Mouse (Mus musculus) megakaryocyte-erythroid progenitor cell, adult 5-6 weeks (primary cell): ENCODE measurements around the gene St6gal1. TPM values are rescaled to one million over a fixed set of nuclear protein-coding genes. Genes with fewer than 3 reads are reported as not detected.

Source experiments
- ATAC-seq: replicated peaks from 2 replicates; pipeline ENCODE4 v1.8.0; 2016; ENCODE audit warnings: mild to moderate bottlenecking, inconsistent platforms; ENCODE audit not compliant: severe bottlenecking, poor library complexity, low FRiP score, low TSS enrichment
- total RNA-seq, 2 experiments: library from RNA; stranded (forward) in 1 of 2; stranded (reverse) in 1 of 2; fragments of 200-1000, 215-1000 nt in 1 of 2; fragments of >200 nt in 1 of 2; fragmentation: Nextera tagmentation in 1 of 2; gene quantifications; 2 replicates each; pipeline ENCODE4 v1.2.3; 2014 to 2017

The St6gal1 gene
- total RNA-seq, 2 experiments from 2014 or later: 5.0 TPM; not detected in 1

DNA sequence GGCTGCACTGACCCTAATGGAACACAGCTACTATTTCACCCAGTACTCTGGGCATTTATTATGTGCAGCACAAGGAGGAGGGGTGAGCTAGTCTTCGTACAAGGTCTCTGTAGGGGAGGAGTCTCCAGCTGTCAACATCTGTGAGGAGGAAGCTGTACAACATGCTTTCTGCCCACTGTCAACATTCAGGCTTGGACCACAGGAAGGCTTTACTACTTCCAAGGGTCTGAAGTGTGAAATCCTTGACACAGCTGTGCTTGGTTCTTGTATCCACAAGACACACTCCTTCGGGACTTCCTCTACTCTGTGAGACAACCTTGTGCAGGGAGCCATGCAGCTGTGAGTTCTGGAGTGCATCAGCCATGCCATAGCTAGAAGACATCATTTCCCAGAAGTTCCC, 147.8 kb downstream of the St6gal1 start:
- no peak for ATAC-seq

DNA sequence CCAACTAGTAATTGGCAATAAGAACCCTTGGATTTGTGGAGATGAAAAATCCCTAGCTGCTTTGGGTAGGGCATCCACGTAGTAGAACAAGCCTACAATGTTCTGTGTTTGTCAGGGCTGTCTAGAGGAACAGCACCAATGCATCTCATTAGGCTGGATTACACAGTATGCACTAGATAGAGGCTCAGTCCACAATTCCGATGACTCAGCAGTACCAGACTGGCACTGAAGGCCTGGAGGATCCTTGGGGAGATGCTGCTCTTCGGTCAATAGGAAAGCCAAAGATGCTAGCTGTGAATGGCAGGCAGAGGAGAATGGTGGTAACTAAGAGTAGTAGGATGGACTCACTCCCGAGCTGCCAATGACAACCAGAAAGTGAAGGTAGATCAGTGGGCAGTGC, 149.5 kb downstream of the St6gal1 start:
- ATAC-seq: no peak

DNA sequence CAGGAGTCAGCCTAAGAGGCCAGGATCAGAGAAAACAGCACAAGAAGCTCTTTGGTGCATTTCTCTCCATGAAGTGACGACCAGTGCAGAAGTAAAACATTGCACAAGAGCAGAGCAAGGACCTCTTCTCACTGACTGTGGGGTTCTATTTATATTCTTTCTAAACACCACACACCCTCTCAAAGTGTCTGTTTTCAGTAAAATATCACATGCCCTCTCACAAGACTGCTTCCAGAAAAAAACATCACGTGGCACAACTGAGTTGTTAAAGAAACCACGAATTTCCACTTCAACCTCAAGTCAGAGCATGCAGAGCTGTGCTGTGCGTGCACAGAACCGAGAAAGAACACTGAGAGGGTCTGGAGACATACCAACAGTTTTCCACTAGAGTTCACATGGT, 150.4 kb downstream of the St6gal1 start:
- ATAC-seq: no peak

DNA sequence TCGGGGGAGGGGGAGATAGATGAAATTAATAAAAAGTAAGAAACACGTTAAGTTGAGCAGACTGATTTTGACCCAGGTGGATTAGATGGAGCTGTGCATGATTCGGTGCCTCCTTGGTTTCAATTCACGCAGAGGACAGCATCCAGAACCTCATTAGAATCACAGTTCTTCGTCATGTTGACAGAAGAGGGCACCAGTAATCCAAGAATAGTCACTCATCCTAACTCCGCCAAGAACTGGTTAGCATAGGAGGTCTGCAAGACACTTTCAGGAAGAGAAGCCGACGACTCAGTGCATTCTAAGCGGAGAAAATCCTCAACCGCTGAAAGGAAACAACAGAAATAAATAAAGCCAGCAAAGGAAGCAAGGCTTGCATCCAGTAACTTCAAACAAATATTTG, 151.6 kb downstream of the St6gal1 start:
- no peak for ATAC-seq

DNA sequence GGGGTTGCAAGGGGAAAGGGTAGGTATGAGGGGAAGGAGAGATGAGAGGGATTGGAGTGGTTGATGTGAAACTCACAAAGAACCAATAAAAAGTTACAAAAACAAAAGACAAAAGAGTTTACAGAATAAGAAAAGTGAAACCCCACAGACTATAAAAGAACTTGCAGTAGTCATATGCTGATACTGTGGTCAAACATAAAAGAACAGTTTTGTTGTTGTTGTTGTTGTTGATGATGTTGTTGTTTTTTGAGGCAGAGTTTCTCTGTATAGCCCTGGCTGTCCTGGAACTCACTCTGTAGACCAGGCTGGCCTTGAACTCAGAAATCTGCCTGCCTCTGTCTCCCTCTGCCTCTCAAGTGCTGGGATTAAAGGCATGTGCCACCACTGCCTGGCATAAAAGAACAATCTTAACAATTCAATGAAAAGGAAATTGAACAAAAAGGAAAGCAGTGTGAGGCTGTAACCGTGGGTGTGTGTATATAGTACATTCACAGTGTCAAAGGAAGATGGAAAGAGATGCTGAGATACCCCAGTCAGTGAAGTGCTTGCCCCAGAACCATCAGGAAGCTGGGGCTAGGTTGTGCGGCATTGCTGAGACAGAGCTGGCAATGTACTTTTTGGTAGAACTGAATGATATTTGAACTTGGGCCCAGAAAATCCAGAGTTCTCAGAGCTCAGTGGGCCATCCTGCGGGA, 155.1 kb downstream of the St6gal1 start:
- no peak for ATAC-seq

DNA sequence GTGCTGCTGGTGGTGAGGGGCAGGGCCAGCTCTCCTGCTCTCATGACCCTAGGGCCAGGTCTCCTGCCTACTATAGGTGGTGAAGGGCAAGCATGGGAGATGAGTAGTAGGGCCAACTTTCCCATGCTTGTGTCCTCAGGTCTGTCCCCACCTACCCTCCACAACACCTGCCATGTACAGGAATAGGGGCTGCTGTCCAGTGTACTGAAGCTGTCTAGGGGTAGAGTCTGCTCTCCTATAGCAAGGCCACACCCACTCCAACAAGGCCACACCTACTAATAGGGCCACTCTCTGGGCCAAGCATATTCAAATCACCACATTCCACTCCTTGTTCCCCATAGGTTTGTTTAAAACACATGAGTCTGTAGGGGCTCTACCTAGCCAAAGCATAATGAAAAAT, 159.8 kb downstream of the St6gal1 start:
- ATAC-seq: no peak

DNA sequence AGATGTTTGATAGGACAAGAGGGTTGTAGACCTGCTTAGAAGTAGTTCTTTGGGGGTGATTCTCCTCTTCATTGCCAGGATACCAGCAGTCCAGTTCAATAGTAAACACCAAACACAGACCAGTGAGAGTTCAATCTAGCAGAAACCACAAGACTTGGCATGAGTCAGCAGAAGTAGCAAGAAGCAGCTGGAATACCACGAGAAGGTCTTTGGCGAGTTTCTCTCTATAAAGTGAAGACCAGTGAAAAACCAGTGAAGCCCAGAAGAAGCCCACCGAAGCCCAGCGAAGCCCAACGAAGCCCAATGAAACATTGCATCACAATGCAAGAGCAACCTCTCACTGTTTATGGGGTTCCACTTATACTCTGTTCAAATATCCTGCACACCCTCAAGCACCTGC, 173.4 kb downstream of the St6gal1 start:
- no peak for ATAC-seq

DNA sequence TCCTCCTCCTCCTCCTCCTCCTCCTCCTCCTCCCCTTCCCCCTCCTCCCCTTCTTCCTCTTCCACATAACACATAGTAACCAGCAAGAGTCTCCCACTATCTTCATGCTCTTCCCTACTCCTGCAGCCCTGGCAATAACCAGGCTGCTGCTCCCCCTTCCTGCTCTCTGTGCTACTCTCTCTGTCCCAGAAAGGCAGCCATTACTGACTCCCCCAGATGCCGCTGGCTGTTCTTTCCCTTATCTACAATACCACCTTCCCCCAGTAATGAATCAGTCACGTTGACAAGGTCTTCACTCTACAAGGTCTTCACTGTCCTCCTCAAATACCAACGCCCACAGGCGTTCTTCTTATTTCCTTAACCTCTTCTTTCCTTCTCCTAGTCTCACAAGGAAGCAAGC, 176.9 kb downstream of the St6gal1 start:
- ATAC-seq: peak; percentile 82

DNA sequence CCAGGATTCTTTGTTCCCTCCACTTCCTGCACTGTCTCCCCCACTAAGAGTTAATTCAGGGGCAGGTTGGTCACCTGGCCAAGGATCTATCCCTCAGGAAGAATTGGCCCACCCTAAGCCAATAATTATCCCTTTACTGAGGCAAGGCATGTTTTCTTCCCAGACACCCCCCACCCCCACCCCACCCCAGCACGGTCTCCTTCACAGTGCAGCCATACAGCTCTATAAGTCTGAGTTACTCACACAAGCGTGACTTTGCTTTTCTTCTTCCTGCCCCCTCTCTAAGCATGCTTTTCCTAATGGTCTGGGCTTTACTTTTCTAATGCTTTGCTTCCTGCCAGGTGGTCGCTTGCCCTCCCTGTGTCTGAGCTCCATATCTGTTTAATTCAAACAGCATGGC, 177.4 kb downstream of the St6gal1 start:
- ATAC-seq: no peak

DNA sequence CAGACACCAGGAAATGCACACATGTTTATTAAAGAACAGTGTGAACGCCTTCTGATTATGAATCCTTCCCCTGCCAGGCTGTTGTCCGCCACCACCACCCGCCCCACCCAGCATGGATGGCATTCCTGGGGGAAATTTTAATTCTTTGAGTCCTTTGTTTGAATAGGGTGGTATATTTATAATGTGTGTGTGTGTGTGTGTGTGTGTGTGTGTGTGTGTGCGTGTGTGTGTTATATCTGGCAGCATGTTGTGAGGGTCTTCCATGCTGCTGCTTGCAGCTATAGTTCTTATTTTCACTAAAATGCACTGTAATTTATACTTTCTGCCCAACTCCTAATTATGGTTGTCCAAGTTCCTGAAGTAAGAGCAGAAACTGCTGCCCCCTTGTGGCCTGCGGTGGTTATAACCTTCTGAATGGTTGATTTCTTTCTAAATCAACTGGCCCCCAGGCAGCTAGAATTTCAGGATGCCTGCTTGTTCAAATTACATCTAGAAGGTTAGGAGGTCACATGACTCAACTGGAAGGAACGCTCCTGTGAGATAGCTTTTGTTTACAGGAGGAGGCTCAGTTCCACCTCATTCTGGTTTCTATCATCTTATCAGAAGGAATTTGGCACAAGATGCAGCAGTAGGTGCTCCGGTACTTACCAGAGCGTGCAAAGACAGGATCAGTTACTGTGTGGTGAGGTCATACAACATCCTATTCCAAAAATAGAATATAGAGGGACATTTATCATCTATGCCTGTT, 178.6 kb downstream of the St6gal1 start:
- peak; percentile 66; the same call in 1 of the 2 replicates for ATAC-seq

Other genes with a start within 250 kb of the St6gal1 start
- gene Kng2, start 195.3 kb upstream of the St6gal1 start, total RNA-seq (2014; fragmentation: Nextera tagmentation): not detected in 2 replicates
- not detected in 2 replicates for gene Kng2, start 195.3 kb upstream of the St6gal1 start, total RNA-seq (2017)
- gene Kng1, start 166.9 kb upstream of the St6gal1 start, total RNA-seq (2014; fragmentation: Nextera tagmentation): not detected in 2 replicates
- gene Kng1, start 166.9 kb upstream of the St6gal1 start, total RNA-seq (2017): not detected in 2 replicates
- gene Eif4a2, start 117.3 kb upstream of the St6gal1 start, total RNA-seq (2014; fragmentation: Nextera tagmentation): 524 and 587 TPM in 2 replicates
- gene Eif4a2, start 117.3 kb upstream of the St6gal1 start, total RNA-seq (2017): 925 and 1,082 TPM in 2 replicates
- gene Rfc4, start 97.0 kb upstream of the St6gal1 start, total RNA-seq (2014; fragmentation: Nextera tagmentation): 216 and 230 TPM in 2 replicates
- gene Rfc4, start 97.0 kb upstream of the St6gal1 start, total RNA-seq (2017): 106 and 142 TPM in 2 replicates
- gene Adipoq, start 78.2 kb upstream of the St6gal1 start, total RNA-seq (2014; fragmentation: Nextera tagmentation): not detected in 2 replicates
- 0.50 TPM in 1 of 2 replicates, not detected in the other for gene Adipoq, start 78.2 kb upstream of the St6gal1 start, total RNA-seq (2017)
- not detected in 2 replicates for gene Rtp1, start 204.4 kb downstream of the St6gal1 start, total RNA-seq (2014; fragmentation: Nextera tagmentation)
- not detected in 2 replicates for gene Rtp1, start 204.4 kb downstream of the St6gal1 start, total RNA-seq (2017)